Mouse (Mus musculus): ENCODE results near the gene Lyrm9. TPM values are rescaled to one million over a fixed set of nuclear protein-coding genes. Genes with fewer than 3 reads are reported as not detected.
A peak's percentile ranks its signal among the peaks of the same experiment; 100 is the strongest.

The Lyrm9 gene
- total and polyA plus RNA-seq, 2 experiments from 2014 or later = 30.2 to 49.4 TPM

DNA sequence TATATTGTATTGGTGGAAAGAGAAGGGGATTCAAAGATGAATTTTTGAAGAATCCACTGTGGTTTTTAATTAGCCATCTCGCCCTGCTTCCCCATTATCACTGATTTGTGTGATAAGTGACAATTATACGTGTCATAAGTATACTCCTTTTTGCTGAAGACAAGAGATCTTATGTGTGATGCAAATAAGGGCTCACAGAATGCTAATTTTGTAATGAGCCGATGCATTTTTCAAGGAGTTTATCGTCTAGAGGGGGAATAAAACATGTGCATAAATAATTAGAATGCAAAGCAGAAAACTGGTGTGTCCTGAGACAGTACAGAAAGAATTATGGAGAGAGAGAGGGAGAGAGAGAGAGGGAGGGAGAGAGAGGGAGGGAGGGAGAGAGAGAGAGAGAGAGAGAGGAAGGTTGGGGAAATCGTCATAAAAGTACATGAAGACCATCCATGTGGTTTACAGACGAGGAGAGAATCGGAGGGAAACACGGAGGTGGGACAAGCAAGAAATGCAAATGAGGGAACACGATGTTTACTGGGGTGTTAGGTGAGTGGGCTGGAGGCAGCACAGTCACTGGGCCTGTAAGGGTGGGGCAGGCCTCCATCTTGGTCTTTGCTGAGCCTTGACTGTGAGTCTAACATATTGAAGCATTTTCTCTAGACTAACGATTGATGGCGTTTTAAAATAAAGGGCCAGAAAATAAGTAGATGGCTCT is 8.9 kb upstream of the Lyrm9 start:
- no peak overlapping the region for H3K4me2 ChIP-seq (ENCODE audit: low read depth, low read length, poor library complexity, severe bottlenecking)
- DNase-seq (ENCODE audit: low spot score) (no peak), ATAC-seq (ENCODE audit: low FRiP score) (no peak)
- no peaks in the 10 kb centered on the region for H3K27me3 ChIP-seq (ENCODE audit: insufficient read depth, low read length)
- H3K9me3 ChIP-seq (ENCODE audit: low read length) = no peaks in the 10 kb centered on the region
- no peak overlapping the region for H3K9ac ChIP-seq (replicated peaks; ENCODE audit: low read length, poor library complexity, severe bottlenecking)
- TF ChIP-seq CTCF (IDR thresholded peaks at IDR 0.05) = no peak
- WGBS = 58% methylated on average over 11 of the region's 11 CpGs
- no peaks in the 10 kb centered on the region for H3K36me3 ChIP-seq (ENCODE audit: insufficient read depth, low read length)
- H3K4me1 ChIP-seq (ENCODE audit: insufficient read depth, low read length) = 0 out of 2 replicates have a peak, but pooled peaks cover 4% of the 10 kb centered on the region
- peak overlapping the region; percentile 67; the same call in 1 of the 2 replicates for H3K27ac ChIP-seq (ENCODE audit: low read depth, low read length)
- no peak overlapping the region for H3K4me3 ChIP-seq (ENCODE audit: low read depth, low read length)

DNA sequence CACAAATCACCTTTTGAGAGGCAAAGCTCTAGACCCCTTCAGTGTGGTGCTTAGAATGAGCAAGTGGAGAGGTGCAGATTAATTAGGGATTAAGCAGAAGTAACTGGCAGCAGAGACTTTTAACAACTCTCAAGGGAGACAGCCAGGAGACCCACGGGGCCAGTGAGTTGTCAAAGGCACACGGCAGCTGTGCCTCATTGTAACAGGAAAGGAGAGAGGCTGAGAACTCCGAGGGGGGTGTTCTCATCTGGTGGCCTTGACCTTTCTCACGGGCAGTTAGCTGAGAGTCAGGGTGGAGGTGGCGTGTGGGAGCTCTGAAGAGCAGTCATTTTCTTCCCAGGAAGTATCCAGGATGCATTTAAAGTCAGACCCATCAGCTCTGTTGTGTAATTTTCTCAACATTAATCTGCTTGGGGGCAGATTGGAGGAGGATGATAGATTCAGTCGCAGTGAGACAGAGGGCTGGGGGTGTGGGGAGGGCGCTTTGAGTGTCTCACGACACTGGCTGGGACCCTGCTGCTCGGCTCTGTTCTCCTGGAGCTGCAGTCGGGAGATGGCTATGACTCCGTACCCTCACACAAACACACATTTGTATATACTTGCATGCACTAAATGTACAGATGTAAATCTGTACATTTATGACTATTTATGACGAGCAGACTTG is 5.9 kb upstream of the Lyrm9 start:
- DNase-seq (ENCODE audit: low spot score) (no peak), ATAC-seq (ENCODE audit: low FRiP score) (no peak)
- Histone ChIP-seq H3K36me3 (ENCODE audit: insufficient read depth, low read length) (no peaks in the 10 kb centered on the region), H3K4me3 (ENCODE audit: low read depth, low read length) (no peak overlapping the region), H3K4me1 (ENCODE audit: insufficient read depth, low read length) (0 out of 2 replicates have a peak, but pooled peaks cover 4% of the 10 kb centered on the region), H3K9ac (replicated peaks; ENCODE audit: low read length, poor library complexity, severe bottlenecking) (no peak overlapping the region), H3K9me3 (ENCODE audit: low read length) (no peaks in the 10 kb centered on the region), H3K27me3 (ENCODE audit: insufficient read depth, low read length) (no peaks in the 10 kb centered on the region), H3K4me2 (ENCODE audit: low read depth, low read length, poor library complexity, severe bottlenecking) (no peak overlapping the region), H3K27ac (ENCODE audit: low read depth, low read length) (no peak overlapping the region)
- WGBS = 24% methylated on average over 12 of the region's 12 CpGs
- TF ChIP-seq CTCF (IDR thresholded peaks at IDR 0.05) = no peak

DNA sequence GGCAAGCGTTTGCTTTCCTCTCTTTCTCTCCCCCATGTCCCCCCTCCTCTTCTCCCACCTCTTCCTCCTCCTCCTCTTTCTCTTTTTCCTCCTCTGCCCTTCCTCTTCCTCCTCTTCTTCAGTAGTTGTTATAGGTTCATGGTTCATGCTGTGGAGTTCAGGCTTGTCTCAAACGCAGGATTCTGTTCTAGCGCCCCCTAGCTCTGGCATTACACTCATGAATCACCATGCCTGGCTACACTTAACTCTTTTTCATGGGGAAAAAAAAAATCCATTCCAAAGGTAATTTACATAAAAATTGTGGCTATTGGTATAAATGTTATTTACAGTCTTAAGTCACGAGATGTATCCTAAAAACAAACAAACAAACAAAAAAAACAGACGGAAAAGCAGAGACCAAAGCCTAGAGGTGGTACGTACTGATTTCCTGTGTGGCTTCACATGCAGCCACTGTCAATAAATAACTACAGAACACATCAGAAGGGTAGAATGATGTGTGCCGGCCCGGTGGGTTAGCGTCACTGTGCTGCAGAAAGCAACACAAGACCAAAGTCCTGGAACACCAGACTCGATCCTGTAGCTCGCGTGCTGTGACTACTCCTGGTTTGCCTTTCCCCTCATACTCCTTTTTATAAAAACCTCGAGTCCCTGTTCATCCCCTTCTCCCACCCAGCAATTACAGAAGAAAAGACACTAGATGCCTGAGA is 3.4 kb upstream of the Lyrm9 start:
- TF ChIP-seq CTCF (IDR thresholded peaks at IDR 0.05) = peak; percentile 72
- WGBS = 55% methylated on average over 13 of the region's 13 CpGs

DNA sequence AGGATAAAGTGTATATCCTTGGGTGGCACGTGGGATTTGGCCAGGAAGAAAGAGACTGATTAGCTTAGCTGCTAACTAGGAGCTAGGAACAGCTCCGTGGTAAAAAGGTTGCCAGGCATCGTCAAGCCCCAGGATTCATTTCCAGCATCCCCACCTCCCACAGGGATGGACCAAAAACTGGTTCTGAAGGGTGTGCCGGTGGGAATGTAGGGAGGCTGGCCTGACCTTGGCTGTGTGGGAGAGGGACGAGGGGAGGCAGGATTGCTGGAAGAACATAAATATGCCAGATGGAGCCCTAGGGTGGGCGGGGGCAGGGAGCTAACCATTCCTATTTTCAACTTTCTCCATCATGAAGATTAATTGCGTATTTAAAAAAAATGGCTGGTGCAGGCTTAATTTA is 1.2 kb downstream of the Lyrm9 start:
- Histone ChIP-seq H3K4me1 (ENCODE audit: insufficient read depth, low read length) (no peaks in the 10 kb centered on the region), H3K36me3 (ENCODE audit: insufficient read depth, low read length) (no peaks in the 10 kb centered on the region), H3K4me3 (ENCODE audit: low read depth, low read length) (peak overlapping the region; percentile 61), H3K9me3 (ENCODE audit: low read length) (no peaks in the 10 kb centered on the region), H3K27ac (ENCODE audit: low read depth, low read length) (no peak overlapping the region), H3K9ac (replicated peaks; ENCODE audit: low read length, poor library complexity, severe bottlenecking) (peak overlapping the region; percentile 67; the same call in 1 of the 2 replicates), H3K4me2 (ENCODE audit: low read depth, low read length, poor library complexity, severe bottlenecking) (peak overlapping the region; percentile 69), H3K27me3 (ENCODE audit: insufficient read depth, low read length) (no peaks in the 10 kb centered on the region)
- ATAC-seq (ENCODE audit: low FRiP score) (no peak), DNase-seq (ENCODE audit: low spot score) (no peak)
- no peak for TF ChIP-seq CTCF (IDR thresholded peaks at IDR 0.05)
- WGBS = 32% methylated on average over 7 of the region's 7 CpGs

More for the DNA sequence above, 3.4 kb upstream of the Lyrm9 start:
- DNase-seq (ENCODE audit: low spot score) (peak; percentile 71), ATAC-seq (ENCODE audit: low FRiP score) (no peak)
- 0 out of 2 replicates have a peak, but pooled peaks cover 4% of the 10 kb centered on the region for H3K4me1 ChIP-seq (ENCODE audit: insufficient read depth, low read length)
- no peak overlapping the region for H3K9ac ChIP-seq (replicated peaks; ENCODE audit: low read length, poor library complexity, severe bottlenecking)
- no peaks in the 10 kb centered on the region for H3K9me3 ChIP-seq (ENCODE audit: low read length)
- no peaks in the 10 kb centered on the region for H3K27me3 ChIP-seq (ENCODE audit: insufficient read depth, low read length)
- H3K36me3 ChIP-seq (ENCODE audit: insufficient read depth, low read length) = no peaks in the 10 kb centered on the region
- no peak overlapping the region for H3K4me3 ChIP-seq (ENCODE audit: low read depth, low read length)
- H3K4me2 ChIP-seq (ENCODE audit: low read depth, low read length, poor library complexity, severe bottlenecking) = no peak overlapping the region
- H3K27ac ChIP-seq (ENCODE audit: low read depth, low read length) = no peak overlapping the region

DNA sequence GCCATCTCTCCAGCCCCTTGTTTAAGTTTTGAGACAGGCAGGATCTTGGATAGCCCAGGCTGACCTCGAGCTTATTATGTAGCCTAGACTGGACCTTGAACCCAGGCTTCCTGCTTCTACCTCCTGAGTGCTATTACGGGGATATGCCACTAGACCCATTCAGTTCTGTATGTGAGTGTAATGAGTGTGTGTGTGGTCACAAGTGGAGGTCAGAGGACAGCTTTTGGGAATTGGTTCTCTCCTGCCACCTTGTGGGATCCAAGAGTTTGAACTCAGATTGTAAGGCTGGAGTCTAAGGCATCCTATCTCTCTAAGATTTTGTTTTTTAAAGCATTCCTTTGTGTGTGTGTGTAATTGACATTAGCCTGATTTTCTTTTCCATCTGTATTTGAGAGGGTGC is 2.0 kb downstream of the Lyrm9 start:
- TF ChIP-seq CTCF (IDR thresholded peaks at IDR 0.05) = peak; percentile 81
- WGBS = 49% methylated on average over 2 of the region's 2 CpGs
- Histone ChIP-seq H3K4me2 (ENCODE audit: low read depth, low read length, poor library complexity, severe bottlenecking) (no peak overlapping the region), H3K27ac (ENCODE audit: low read depth, low read length) (no peak overlapping the region), H3K36me3 (ENCODE audit: insufficient read depth, low read length) (no peaks in the 10 kb centered on the region), H3K4me1 (ENCODE audit: insufficient read depth, low read length) (no peaks in the 10 kb centered on the region), H3K27me3 (ENCODE audit: insufficient read depth, low read length) (no peaks in the 10 kb centered on the region), H3K9ac (replicated peaks; ENCODE audit: low read length, poor library complexity, severe bottlenecking) (no peak overlapping the region), H3K4me3 (ENCODE audit: low read depth, low read length) (no peak overlapping the region), H3K9me3 (ENCODE audit: low read length) (no peaks in the 10 kb centered on the region)
- DNase-seq (ENCODE audit: low spot score) = peak; percentile 79
- no peak for ATAC-seq (ENCODE audit: low FRiP score)
